Comparison of ENCODE assay signal across 31 mouse cellular contexts in the genomic region with DNA sequence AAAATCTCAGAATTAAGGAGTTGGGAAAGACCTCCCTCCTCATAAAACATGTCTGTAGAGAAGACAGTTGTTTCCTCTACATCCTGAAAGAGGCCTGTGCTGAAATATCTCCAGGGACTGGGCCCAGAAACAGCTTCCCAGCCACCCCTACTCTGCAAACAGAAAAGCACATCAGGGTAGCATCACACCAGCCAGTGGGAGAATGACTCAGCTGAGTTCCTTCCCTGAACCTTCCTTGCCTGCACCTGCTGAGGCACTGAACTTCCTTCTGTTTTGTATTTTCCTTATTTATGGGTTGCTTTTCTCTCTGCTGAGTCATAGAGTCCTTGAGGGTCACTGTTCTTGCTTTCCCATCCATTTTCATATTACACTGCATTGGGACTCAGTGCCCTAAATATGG. TPM values are rescaled to one million over a fixed set of nuclear protein-coding genes. Genes with fewer than 3 reads are reported as not detected.
DNase-seq lines count a peak whose midpoint lies in the region; ATAC-seq and TF ChIP-seq lines count a peak whose summit lies in the region.
"Had no signal": no experiment of that assay in that cellular context is flagged by ENCODE, and none has a peak within 500 bp of the region (broad histone marks: within the 10 kb centered on the region; RNA-seq: fewer than 3 reads in every experiment).

No protein-coding gene starts in this region.

- TF ChIP-seq CTCF in midbrain, postnatal 0 days (IDR thresholded peaks at IDR 0.05), result no peak

- H3K9me3 ChIP-seq in midbrain, postnatal 0 days (ENCODE audit: low read length), result no peaks in the 10 kb centered on the region
- H3K9me3 ChIP-seq: forebrain, embryonic 15.5 days; heart, embryonic 10.5 days; heart, embryonic 15.5 days; hindbrain, embryonic 12.5 days; intestine, embryonic 15.5 days; limb, embryonic 10.5 days; limb, embryonic 15.5 days; midbrain, embryonic 10.5 days; midbrain, embryonic 15.5 days; neural tube, embryonic 12.5 days had no signal

- H3K9ac ChIP-seq in midbrain, postnatal 0 days (replicated peaks; ENCODE audit: low read length, poor library complexity, severe bottlenecking), result no peak overlapping the region
- H3K9ac ChIP-seq: forebrain, embryonic 15.5 days; heart, embryonic 15.5 days; hindbrain, embryonic 12.5 days; intestine, embryonic 15.5 days; limb, embryonic 15.5 days; liver, embryonic 14.5 days; lung, embryonic 14.5 days; midbrain, embryonic 15.5 days; neural tube, embryonic 12.5 days had no signal

- peak; percentile 88 for DNase-seq in heart, adult 11 months
- no peak for DNase-seq in heart, adult 8-10 months (ENCODE audit: low spot score)
- peak; percentile 32 for DNase-seq in kidney, postnatal 14 days
- no peak for DNase-seq in kidney, adult 18-20 months
- no peak for DNase-seq in ovary, adult 18-20 months (ENCODE audit: low spot score)
- no peak for DNase-seq in midbrain, postnatal 0 days (ENCODE audit: low spot score)
- DNase-seq: adrenal gland, adult 8-10 months; cerebellum, adult 8-10 months; cerebellum, postnatal 25 days; kidney, postnatal 36 days; layer of hippocampus, postnatal 36 days; lung, embryonic 14.5 days; lung, postnatal 14 days; right cerebral cortex, postnatal 4 days; thymus, adult 18-20 months; thymus, postnatal 25 days had no signal

- no peaks in the 10 kb centered on the region for H3K36me3 ChIP-seq in midbrain, postnatal 0 days (ENCODE audit: insufficient read depth, low read length)
- H3K36me3 ChIP-seq: forebrain, embryonic 15.5 days; heart, embryonic 10.5 days; heart, embryonic 15.5 days; hindbrain, embryonic 12.5 days; intestine, embryonic 15.5 days; limb, embryonic 15.5 days; midbrain, embryonic 10.5 days; midbrain, embryonic 15.5 days; neural tube, embryonic 12.5 days had no signal

- H3K4me3 ChIP-seq in midbrain, postnatal 0 days (ENCODE audit: low read depth, low read length), result no peak overlapping the region
- H3K4me3 ChIP-seq: forebrain, embryonic 15.5 days; heart, embryonic 10.5 days; heart, embryonic 15.5 days; hindbrain, embryonic 12.5 days; intestine, embryonic 15.5 days; limb, embryonic 10.5 days; limb, embryonic 15.5 days; midbrain, embryonic 10.5 days; midbrain, embryonic 15.5 days; neural tube, embryonic 12.5 days had no signal

- H3K27ac ChIP-seq in midbrain, postnatal 0 days (ENCODE audit: low read depth, low read length), result no peak overlapping the region
- H3K27ac ChIP-seq: forebrain, embryonic 15.5 days; heart, embryonic 10.5 days; heart, embryonic 15.5 days; hindbrain, embryonic 12.5 days; hindbrain, postnatal 0 days; intestine, embryonic 15.5 days; limb, embryonic 10.5 days; limb, embryonic 15.5 days; liver, embryonic 14.5 days; midbrain, embryonic 10.5 days; midbrain, embryonic 15.5 days; neural tube, embryonic 12.5 days; stomach, postnatal 0 days had no signal

- H3K4me1 ChIP-seq in midbrain, postnatal 0 days (ENCODE audit: insufficient read depth, low read length), result no peaks in the 10 kb centered on the region
- H3K4me1 ChIP-seq: forebrain, embryonic 15.5 days; heart, embryonic 10.5 days; heart, embryonic 15.5 days; hindbrain, embryonic 12.5 days; intestine, embryonic 15.5 days; limb, embryonic 10.5 days; limb, embryonic 15.5 days; midbrain, embryonic 10.5 days; midbrain, embryonic 15.5 days; neural tube, embryonic 12.5 days had no signal

- H3K27me3 ChIP-seq in midbrain, postnatal 0 days (ENCODE audit: insufficient read depth, low read length), result no peaks in the 10 kb centered on the region
- H3K27me3 ChIP-seq: forebrain, embryonic 15.5 days; heart, embryonic 15.5 days; hindbrain, embryonic 12.5 days; intestine, embryonic 15.5 days; limb, embryonic 15.5 days; midbrain, embryonic 15.5 days; neural tube, embryonic 12.5 days had no signal

- H3K4me2 ChIP-seq in midbrain, postnatal 0 days (ENCODE audit: low read depth, low read length, poor library complexity, severe bottlenecking), result no peak overlapping the region
- H3K4me2 ChIP-seq: forebrain, embryonic 15.5 days; heart, embryonic 15.5 days; hindbrain, embryonic 12.5 days; intestine, embryonic 15.5 days; limb, embryonic 15.5 days; lung, embryonic 14.5 days; midbrain, embryonic 15.5 days; neural tube, embryonic 12.5 days had no signal

- peak; percentile 44 for ATAC-seq in granulocyte monocyte progenitor cell, adult 5-6 weeks (replicated peaks; ENCODE audit: poor library complexity, severe bottlenecking)
- no peak for ATAC-seq in midbrain, postnatal 0 days (ENCODE audit: low FRiP score)
- ATAC-seq: CD4-positive, CD25-positive, alpha-beta regulatory T cell, adult 4 months; forebrain, embryonic 15.5 days; hindbrain, postnatal 0 days; intestine, embryonic 15.5 days; midbrain, embryonic 15.5 days had no signal

RNA-seq across cellular contexts. Expression of gene Igf1, which starts 31.8 kb away (rescaled TPM):
- 1 to 10 TPM; 7.6 to 9.7 (median 8.2) TPM for total RNA-seq in heart, adult 8-10 months (2022)
- total RNA-seq in granulocyte monocyte progenitor cell, adult 5-6 weeks (2014; fragmentation: Nextera tagmentation), result not detected in 2 replicates
- total RNA-seq in granulocyte monocyte progenitor cell, adult 5-6 weeks (2017), result 0.04 TPM in 1 of 2 replicates, not detected in the other
- 11.5 and 15.0 TPM in 2 replicates for total RNA-seq in midbrain, postnatal 0 days (2014; rRNA removed)
- 13.1 and 13.3 TPM in 2 replicates for polyA plus RNA-seq in midbrain, postnatal 0 days (2015; fragmentation: Nextera tagmentation; extraction: Ambion mirVana)

Comparison
In these comparisons a context has a peak if more than half of its experiments do, and no peak if none do; other contexts are left out.
1. DNase-seq: peak in heart, adult 11 months (single experiment) and kidney, postnatal 14 days (single experiment); none in heart, adult 8-10 months (single experiment), kidney, adult 18-20 months (single experiment), ovary, adult 18-20 months (single experiment) and midbrain, postnatal 0 days (single experiment).
2. RNA of gene Igf1, which starts 31.8 kb away (total RNA-seq): 11.5 to 15.0 TPM in midbrain, postnatal 0 days and 7.6 to 9.7 TPM in heart, adult 8-10 months; 0.04 TPM in granulocyte monocyte progenitor cell, adult 5-6 weeks; every median in the first group is over 4 times any median in the second.